Mouse (Mus musculus) lung, postnatal 4 days (tissue): ENCODE data around the gene Gm49354.
"Not testable (repeated sequence)": the region's sequence is repeated elsewhere in the genome, so short reads cannot be mapped to it uniquely, and the experiment has no call there.

Experiments used
- DNase-seq, 2 experiments: peaks; one replicate each; pipeline ENCODE4 v3.0.0; 2021

Gm49354 gene

GRCm38 (mm10) chr13:59766786-59767515 is 15.1 kb downstream of the Gm49354 start:
- DNase-seq = peak; percentile 50 to 63

DNA sequence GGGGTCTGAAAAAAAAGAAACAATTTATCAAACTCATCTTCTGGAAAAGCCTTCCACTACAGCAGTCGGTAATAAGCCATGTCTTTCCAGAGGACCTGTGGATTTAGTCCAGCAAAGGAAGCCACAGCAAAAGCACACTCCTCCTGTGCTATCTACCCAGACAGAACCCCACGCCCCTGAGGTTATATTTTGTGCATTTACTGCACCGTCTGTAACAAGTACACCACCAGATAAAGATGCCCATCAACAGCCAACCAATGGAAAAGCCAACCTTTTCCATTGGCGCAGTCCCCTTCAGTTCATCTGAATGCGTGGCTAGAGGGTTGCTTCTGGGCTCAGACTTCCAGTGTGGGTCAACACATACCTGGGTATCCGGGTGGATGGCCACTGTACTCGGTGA is 19.3 kb downstream of the Gm49354 start:
- DNase-seq = no peak

- DNase-seq = peak in 1 of 2 experiments; percentile 56
Measured at GRCm38 (mm10) chr13:59756906-59757305, 25.1 kb downstream of the Gm49354 start.

DNA sequence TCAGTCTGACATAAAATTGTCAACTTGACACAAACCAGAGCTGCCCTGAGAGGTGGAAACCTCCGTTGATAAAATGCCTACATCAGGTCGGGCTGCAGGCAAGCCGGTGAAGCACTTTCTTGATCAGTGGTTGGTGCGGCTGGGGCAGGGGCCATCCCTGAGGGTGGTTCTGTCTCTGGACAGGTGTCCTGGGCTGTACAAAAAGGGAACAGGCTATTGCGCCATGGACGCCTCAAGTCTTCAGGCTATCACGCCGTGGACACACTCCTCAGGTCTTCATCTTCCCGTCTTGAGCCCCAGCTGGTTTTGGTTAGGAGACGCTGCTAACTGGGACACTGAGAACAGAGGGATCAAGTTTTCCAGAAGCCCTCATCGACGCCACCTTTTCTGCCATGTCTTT is 31.7 kb downstream of the Gm49354 start:
- DNase-seq = no peak

GRCm38 (mm10) chr13:59746711-59747110 is 35.3 kb downstream of the Gm49354 start, which contains the start of gene 1700014D04Rik:
Gene 1700014D04Rik (minus strand): TSS chr13:59746752.
- DNase-seq = no peak

- DNase-seq = peak in 1 of 2 experiments; percentile 18
Measured at GRCm38 (mm10) chr13:59746164-59746563, 35.9 kb downstream of the Gm49354 start.

DNA sequence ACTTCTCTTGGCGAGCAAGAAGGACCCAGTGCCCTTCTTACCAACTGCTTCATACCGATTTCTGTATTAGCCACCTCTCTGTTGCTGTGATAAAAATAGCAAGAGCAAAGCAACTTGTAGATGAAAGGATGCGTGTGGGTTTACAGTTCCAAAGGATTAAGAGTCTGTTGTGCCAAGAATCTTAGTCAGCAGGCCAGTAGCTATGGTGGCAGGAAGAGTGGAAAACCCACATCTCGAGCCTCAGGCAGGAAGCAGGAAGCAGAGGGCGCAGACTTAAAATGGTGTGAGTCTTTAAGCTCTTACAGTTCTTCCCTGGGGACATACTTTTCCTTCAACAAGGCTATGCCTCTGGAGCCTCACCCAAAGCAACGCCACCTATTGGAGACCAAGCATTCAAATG is 36.6 kb downstream of the Gm49354 start:
- DNase-seq = no peak

GRCm38 (mm10) chr13:59741697-59742096 is 40.3 kb downstream of the Gm49354 start:
- DNase-seq = peak; percentile 38 to 41

- peak in 1 of 2 experiments; percentile 30 for DNase-seq
Measured at GRCm38 (mm10) chr13:59741096-59741495, 40.9 kb downstream of the Gm49354 start.

- no peak for DNase-seq
Measured at GRCm38 (mm10) chr13:59739397-59739796, 42.6 kb downstream of the Gm49354 start.

- no peak for DNase-seq
Measured at GRCm38 (mm10) chr13:59738455-59738854, 43.6 kb downstream of the Gm49354 start.

DNA sequence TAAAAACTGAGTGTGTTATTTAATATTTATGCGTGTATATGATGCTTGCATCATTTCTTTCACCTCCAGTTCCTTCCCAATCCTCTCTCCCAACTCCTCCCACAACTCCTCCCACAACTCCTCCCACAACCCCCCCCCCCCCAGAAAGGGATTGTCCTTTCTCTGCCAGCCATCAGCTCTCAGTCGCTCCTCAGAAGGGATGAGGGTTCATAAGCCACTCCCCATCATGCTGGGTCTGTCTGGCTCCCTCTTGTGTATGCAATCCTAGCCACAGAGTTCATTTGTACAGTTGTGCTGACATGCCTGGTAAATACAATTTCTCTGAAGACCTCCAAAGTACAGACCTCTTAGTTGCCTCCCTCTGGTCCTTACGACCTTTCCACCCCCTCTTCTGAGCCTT is 46.9 kb downstream of the Gm49354 start:
- DNase-seq = no peak

GRCm38 (mm10) chr13:59734347-59734746 is 47.7 kb downstream of the Gm49354 start:
- not testable (repeated sequence) for DNase-seq

- no peak for DNase-seq
Measured at GRCm38 (mm10) chr13:59733936-59734335, 48.1 kb downstream of the Gm49354 start.

- no peak for DNase-seq
Measured at GRCm38 (mm10) chr13:59731652-59732051, 50.4 kb downstream of the Gm49354 start, which contains the start of gene Spata31d1d. Gene Spata31d1d (minus strand): TSS chr13:59731752.

GRCm38 (mm10) chr13:59728378-59729093 is 53.5 kb downstream of the Gm49354 start:
- peak; percentile 85 to 88 for DNase-seq

DNA sequence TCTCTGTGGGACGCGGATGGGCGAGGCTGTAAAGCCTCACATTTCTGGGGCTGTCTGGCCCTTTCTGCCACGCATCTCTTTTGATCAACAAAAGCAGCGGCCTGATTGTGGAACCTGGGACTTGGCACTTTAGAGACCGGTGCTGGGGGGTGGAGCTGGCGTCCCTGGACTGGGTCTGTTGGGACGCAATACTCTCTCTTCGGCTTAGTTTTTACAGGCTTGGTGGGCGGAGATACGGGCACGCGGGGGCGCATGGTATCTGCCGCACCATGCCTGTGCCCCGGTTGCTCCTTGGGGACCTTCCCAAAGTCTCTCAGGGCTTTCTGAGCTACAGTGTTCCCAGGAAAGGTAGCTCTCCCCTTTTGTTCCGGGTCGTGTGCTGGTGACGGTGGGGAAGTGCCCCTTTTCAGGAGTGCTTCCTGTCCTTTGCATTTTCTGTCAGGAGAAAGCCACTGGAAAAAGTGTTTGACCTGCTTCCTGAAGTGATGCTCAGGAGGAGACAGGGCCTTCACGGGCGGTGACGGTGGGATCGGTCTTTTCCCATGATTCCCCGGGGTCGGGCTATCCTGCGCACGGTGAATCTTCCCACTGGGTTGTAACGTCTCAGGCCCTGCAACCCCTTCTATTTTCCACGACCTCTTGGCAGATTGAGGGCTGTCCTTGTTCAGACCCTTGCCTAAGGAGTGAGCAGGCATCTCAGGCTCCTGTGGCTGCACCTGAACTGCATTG is 55.7 kb downstream of the Gm49354 start:
- no peak for DNase-seq

GRCm38 (mm10) chr13:59722089-59722488 is 60.0 kb downstream of the Gm49354 start:
- DNase-seq = not testable (repeated sequence)

DNA sequence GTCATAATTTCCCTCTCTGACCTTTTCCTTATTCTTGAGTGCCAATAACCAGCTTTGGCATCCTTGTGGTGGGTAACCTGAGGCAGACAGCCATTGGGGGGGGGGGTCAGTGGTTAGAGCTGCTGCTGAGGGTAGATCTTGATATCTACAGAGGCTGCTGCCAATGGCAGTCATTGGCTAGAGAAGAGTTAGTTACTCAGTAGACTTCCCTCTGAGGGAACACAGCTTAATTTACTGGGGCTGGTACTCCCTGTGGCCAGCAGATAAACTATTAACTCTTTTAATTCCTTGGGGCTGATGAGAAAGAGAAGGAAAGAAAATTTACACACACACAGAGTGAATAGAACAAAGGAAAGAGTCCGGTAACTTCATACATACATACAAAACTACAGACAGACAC is 62.6 kb downstream of the Gm49354 start:
- no peak for DNase-seq

DNA sequence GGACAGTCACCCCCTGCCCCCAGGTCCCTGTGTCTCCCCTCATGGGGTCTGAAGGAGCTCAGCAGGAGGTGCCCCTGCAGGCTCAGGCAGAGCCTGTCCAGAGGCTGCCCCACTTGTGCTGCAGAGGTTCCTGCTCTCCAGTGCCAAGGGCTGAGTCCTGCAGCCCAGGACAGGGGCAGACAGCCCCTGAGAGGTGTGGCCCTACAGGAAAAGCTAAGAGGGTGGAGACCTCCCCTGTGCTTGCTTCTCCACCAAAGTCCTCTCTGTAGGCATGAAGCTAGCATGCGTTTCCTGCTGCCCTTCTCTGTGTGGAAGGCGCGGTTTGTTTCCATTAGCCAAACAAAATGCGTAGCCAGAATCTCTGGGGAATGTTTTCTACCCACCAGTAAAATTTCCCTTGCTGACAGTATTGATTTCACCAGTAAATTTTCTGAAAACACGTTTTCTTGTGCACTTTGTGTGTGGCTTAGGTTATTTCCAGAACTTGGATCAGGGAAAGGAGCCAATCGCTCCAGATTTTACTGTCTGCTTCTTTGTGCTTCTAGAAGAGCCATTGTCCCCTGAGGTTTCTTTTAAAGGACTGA is 63.1 kb downstream of the Gm49354 start:
- peak; percentile 37 to 74 for DNase-seq

DNA sequence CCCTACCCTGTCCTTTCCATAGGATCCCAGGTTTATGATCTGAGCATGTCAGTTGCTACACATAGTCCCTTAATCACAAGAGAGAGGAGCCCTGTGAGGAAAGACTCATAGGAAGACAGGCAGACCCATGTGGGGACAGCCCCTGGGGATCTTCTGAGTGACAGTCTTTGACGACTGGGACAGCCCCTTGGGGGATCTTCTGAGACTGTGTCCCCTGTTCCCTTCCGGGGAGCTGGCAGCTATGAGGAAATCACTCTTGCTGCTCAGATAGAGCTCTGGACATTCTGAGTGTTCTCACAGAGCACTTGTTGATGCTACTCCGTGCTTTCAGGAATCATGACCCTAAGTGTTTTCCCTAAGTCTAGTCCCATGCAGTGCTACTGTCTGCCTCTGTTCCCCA is 68.3 kb downstream of the Gm49354 start:
- DNase-seq = no peak

DNA sequence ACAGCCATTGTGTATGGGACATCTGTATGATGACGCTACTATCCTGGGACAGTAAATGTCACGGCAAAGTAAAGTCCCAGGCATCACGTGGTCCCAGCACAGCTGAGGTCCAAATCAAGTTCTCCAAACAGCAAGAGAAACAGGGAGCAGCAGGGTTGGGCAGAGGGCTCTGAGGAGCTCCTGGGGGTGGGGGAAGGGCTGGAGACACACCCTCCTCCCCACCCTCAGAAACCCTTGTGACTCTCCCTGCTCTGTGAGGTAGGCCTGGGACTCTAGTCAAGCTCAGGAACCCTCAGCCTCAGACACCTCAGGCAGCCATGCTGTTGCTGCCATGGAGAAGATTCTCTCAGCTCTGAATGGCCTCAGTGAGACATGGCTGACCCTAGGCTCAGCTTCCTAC is 70.1 kb downstream of the Gm49354 start, which contains the start of gene Spata31d1b:
Spata31d1b (plus strand) TSS at position 301 of the 400 bp plus-strand sequence.
- DNase-seq = not testable (repeated sequence)

- no peak for DNase-seq
Measured at GRCm38 (mm10) chr13:59710230-59710629, 71.8 kb downstream of the Gm49354 start, which contains the start of gene Spata31d1a. Gene Spata31d1a (minus strand): TSS chr13:59710330.
